Mouse (Mus musculus) heart, embryonic 14.5 days (tissue): ENCODE measurements at regions not wholly inside any gene's neighbourhood (a gene's known extent, or its start where the extent isn't known, plus 50 kb on each side); places are given as distances from the start of the nearest gene placed in this dataset. TPM values are rescaled to one million over a fixed set of nuclear protein-coding genes. Genes with fewer than 3 reads are reported as not detected.

Experiments
- microRNA-seq: library from miRNA; unstranded; fragments of <30 nt; microRNA quantifications from one replicate; pipeline ENCODE4, GENCODE M21; 2016

Small RNA genes lying in the stretch of these regions (microRNA-seq; reads per million reads assigned to microRNA genes)
- not detected for gene Mir6341
